Mouse (Mus musculus) liver, embryonic 11.5 days (tissue): Measurements from ENCODE around the gene Got1. TPM values are rescaled to one million over a fixed set of nuclear protein-coding genes. Genes with fewer than 3 reads are reported as not detected.
A peak's percentile ranks its signal among the peaks of the same experiment; 100 is the strongest.

Source experiments
- ATAC-seq: fragments of 200-750 bp; cut with Nextera tagmentation; replicated peaks from 2 replicates; pipeline ENCODE4 v1.8.0; 2017; ENCODE audit warnings: moderate number of reproducible peaks, mild to moderate bottlenecking, moderate TSS enrichment, moderate library complexity; ENCODE audit not compliant: low FRiP score
- DNase-seq: peaks from one replicate; pipeline ENCODE4 v3.0.0-alpha.2; 2017; ENCODE audit warnings: low spot score
- H3K27ac ChIP-seq: fragments of 300-500 bp; sonication (generic); 2 replicates; pipeline ENCODE4 v1.5.1; 2014; ENCODE audit warnings: mild to moderate bottlenecking, low read depth, low read length, control low read depth
- H3K27me3 ChIP-seq: fragments of 300-500 bp; sonication (generic); replicated peaks from 2 replicates; pipeline ENCODE4 v1.6.1; 2014; ENCODE audit warnings: low read length, mixed read lengths; ENCODE audit not compliant: control insufficient read depth, insufficient read depth
- H3K36me3 ChIP-seq: fragments of 300-500 bp; sonication (generic); 2 replicates; pipeline ENCODE4 v1.6.1; 2014; ENCODE audit warnings: mild to moderate bottlenecking, low read length, moderate library complexity, mixed read lengths; ENCODE audit not compliant: control insufficient read depth, insufficient read depth
- H3K4me1 ChIP-seq: fragments of 300-500 bp; sonication (generic); replicated peaks from 2 replicates; pipeline ENCODE4 v1.6.1; 2014; ENCODE audit warnings: low read length, mixed read lengths; ENCODE audit not compliant: control insufficient read depth, insufficient read depth
- H3K4me2 ChIP-seq: fragments of 300-500 bp; sonication (generic); 2 replicates; pipeline ENCODE4 v1.6.1; 2014; ENCODE audit warnings: mild to moderate bottlenecking, control low read depth, moderate library complexity
- H3K4me3 ChIP-seq: fragments of 300-500 bp; sonication (generic); 2 replicates; pipeline ENCODE4 v1.5.1; 2014; ENCODE audit warnings: low read depth, low read length, control low read depth
- H3K9ac ChIP-seq: fragments of 300-500 bp; sonication (generic); 2 replicates; pipeline ENCODE4 v1.6.1; 2014; ENCODE audit warnings: low read depth, low read length, control low read depth
- H3K9me3 ChIP-seq: fragments of 300-500 bp; sonication (generic); 2 replicates; pipeline ENCODE4 v1.6.1; 2016; ENCODE audit warnings: low read length, inconsistent platforms, mixed read lengths; ENCODE audit not compliant: control insufficient read depth
- WGBS: fragments of 180-500 bp; shearing (Covaris S2); extraction: QIAGEN DNeasy Blood & Tissue Kit; methylation state at CpG from one replicate; pipeline ENCODE4 v1.1.7; 2014; 5-methylcytosine and 5-hydroxymethylcytosine counted together
- polyA plus RNA-seq: library from polyadenylated mRNA; unstranded; fragments of >200 nt; fragmentation: Nextera tagmentation; extraction: Ambion mirVana; gene quantifications from 2 replicates; pipeline ENCODE4 v1.2.1, GENCODE M21; 2014

Got1 gene
- 33.7 and 37.2 TPM in 2 replicates for polyA plus RNA-seq

DNA sequence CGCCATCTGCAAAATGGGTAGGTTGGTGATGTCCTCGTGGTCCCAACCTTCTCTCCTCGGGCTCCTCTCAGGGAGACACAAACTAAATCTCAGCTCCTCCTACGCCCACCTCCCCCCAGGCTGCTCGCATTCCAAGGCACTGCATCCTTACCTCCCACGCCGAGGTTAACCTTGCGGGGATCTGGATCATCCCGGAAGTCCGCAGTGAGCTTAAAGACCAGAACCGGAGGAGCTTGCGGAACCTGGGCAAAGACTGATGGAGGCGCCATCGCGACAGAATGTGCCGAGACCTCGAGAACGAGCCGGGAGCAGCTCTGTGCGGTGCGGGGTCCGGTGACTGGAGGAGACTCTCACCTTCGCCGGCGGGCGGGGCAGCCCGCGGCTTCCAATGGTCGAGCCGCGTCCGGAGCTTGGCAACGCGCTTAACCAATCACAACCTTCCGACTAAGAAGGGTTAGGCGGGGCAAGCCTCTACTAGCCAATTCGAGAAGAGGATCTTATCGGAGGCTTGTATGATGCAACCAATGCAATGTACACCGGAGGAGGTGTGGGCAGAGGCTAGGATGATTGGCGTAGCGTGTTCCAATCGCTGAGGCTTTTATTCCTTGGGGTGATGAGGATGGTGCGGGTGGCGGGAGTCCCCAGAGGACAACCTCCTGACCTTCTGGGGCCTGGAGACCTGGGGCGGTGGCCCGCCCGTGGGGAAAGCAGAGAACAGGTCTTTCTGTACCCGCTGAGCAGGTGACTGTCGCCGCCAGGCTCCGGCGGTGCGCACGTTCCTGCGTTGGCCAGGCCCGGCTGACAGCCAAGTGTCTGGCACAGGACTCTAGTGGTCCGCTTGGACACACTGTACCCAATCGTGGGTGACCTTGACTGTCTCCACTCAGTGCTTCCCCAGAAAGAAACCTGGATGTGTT, at the start of gene Got1:
Got1 (minus strand) TSS at position 419 of the 917 bp plus-strand sequence.
- no peaks in the 10 kb centered on the region for H3K9me3 ChIP-seq
- no peaks in the 10 kb centered on the region for H3K27me3 ChIP-seq
- no peaks in the 10 kb centered on the region for H3K36me3 ChIP-seq
- ATAC-seq: peak; percentile 99
- H3K4me2 ChIP-seq: peak within 1 kb of the TSS; percentile 88
- H3K4me1 ChIP-seq: peaks cover 27% of the 10 kb centered on the region
- peak within 1 kb of the TSS; percentile 81 for H3K9ac ChIP-seq
- H3K4me3 ChIP-seq: peak within 1 kb of the TSS; percentile 74
- H3K27ac ChIP-seq: 0 out of 2 replicates have a peak within 1 kb of the TSS, but pooled peaks have one; percentile 33
- peak; percentile 88 for DNase-seq
- under 1% methylated on average over 58 of the region's 58 CpGs for WGBS

GRCm38 (mm10) chr19:43570831-43571790, 46.7 kb upstream of the Got1 start:
- H3K9me3 ChIP-seq: no peaks in the 10 kb centered on the region
- H3K4me2 ChIP-seq: peak overlapping the region; percentile 75
- no peak overlapping the region for H3K27ac ChIP-seq
- 14% methylated on average over 32 of the region's 32 CpGs for WGBS
- ATAC-seq (0 out of 2 replicates have a peak, but pooled peaks have one; percentile 43), DNase-seq (peak; percentile 58)
- peaks cover 60% of the 10 kb centered on the region for H3K27me3 ChIP-seq
- H3K9ac ChIP-seq: no peak overlapping the region
- H3K36me3 ChIP-seq: no peaks in the 10 kb centered on the region
- H3K4me1 ChIP-seq: no peaks in the 10 kb centered on the region
- peak overlapping the region; percentile 32 for H3K4me3 ChIP-seq

DNA sequence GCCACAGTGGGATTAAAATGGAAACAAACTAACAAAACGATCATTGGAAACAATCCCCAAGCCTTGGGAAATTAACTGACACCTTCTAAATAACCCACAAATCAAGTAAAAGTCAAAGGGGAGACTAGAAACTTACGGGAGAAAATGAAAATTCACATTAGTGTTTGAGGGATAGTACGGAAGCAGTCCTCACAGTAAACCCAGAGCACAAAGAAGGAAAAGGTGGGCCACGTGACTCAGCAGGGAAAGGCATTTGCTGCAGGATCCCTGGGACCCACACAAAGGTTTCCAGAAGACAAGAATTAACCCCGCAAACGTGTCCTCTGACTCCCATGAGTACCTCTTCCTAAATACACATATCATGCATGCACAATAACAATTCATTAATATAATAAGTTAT, 44.7 kb upstream of the Got1 start:
- Histone ChIP-seq H3K27me3 (peaks cover 51% of the 10 kb centered on the region), H3K36me3 (no peaks in the 10 kb centered on the region), H3K4me3 (no peak overlapping the region), H3K4me2 (no peak overlapping the region), H3K9ac (no peak overlapping the region), H3K27ac (no peak overlapping the region), H3K4me1 (no peaks in the 10 kb centered on the region), H3K9me3 (no peaks in the 10 kb centered on the region)
- 64% methylated on average over 6 of the region's 6 CpGs for WGBS
- no peak for ATAC-seq
- DNase-seq: no peak

GRCm38 (mm10) chr19:43568298-43568697, 43.9 kb upstream of the Got1 start:
- no peak for ATAC-seq
- no peak overlapping the region for H3K9ac ChIP-seq
- H3K4me1 ChIP-seq: no peaks in the 10 kb centered on the region
- WGBS: 39% methylated on average over 9 of the region's 9 CpGs
- H3K9me3 ChIP-seq: no peaks in the 10 kb centered on the region
- peaks cover 45% of the 10 kb centered on the region for H3K27me3 ChIP-seq
- no peak overlapping the region for H3K4me2 ChIP-seq
- H3K36me3 ChIP-seq: no peaks in the 10 kb centered on the region
- DNase-seq: no peak
- H3K27ac ChIP-seq: no peak overlapping the region
- no peak overlapping the region for H3K4me3 ChIP-seq

- DNase-seq (no peak), ATAC-seq (no peak)
- no peaks in the 10 kb centered on the region for H3K9me3 ChIP-seq
Measured at GRCm38 (mm10) chr19:43563166-43563565, 38.8 kb upstream of the Got1 start.

GRCm38 (mm10) chr19:43561841-43562240, 37.4 kb upstream of the Got1 start:
- no peak for ATAC-seq
- no peaks in the 10 kb centered on the region for H3K36me3 ChIP-seq
- no peak overlapping the region for H3K4me2 ChIP-seq
- H3K27me3 ChIP-seq: 0 out of 2 replicates have a peak, but pooled peaks cover 4% of the 10 kb centered on the region
- no peak for DNase-seq
- H3K27ac ChIP-seq: no peak overlapping the region
- 80% methylated on average over 4 of the region's 4 CpGs for WGBS
- no peaks in the 10 kb centered on the region for H3K4me1 ChIP-seq
- no peak overlapping the region for H3K4me3 ChIP-seq
- no peak overlapping the region for H3K9ac ChIP-seq
- no peaks in the 10 kb centered on the region for H3K9me3 ChIP-seq

More at GRCm38 (mm10) chr19:43563166-43563565, 38.8 kb upstream of the Got1 start:
- Histone ChIP-seq H3K27me3 (peaks cover 11% of the 10 kb centered on the region; the same call in 1 of the 2 replicates), H3K4me3 (no peak overlapping the region), H3K9ac (no peak overlapping the region), H3K36me3 (no peaks in the 10 kb centered on the region), H3K4me1 (no peaks in the 10 kb centered on the region), H3K4me2 (no peak overlapping the region), H3K27ac (no peak overlapping the region)
- 78% methylated on average over 5 of the region's 5 CpGs for WGBS

DNA sequence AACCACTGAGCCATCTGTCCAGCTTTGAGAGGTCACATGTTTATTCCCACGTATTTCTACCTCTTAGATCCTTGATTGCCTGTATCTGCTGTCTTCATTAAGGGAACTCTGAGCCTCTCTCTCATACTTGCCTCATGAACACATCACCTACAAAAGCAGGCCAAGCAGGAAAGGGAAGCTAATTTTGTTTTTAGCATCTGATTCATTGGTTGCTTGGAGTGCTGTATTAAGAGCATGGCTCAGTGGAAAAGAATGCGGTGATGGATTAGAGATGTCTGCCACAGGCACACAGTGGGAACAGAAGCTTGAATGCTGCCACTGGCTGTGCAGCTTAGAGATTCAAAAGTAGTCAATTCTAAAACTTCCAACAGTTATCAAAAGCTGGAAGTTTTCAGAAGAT, 35.8 kb upstream of the Got1 start:
- Histone ChIP-seq H3K9me3 (no peaks in the 10 kb centered on the region), H3K27me3 (no peaks in the 10 kb centered on the region), H3K27ac (no peak overlapping the region), H3K9ac (no peak overlapping the region), H3K4me2 (no peak overlapping the region), H3K36me3 (no peaks in the 10 kb centered on the region), H3K4me1 (no peaks in the 10 kb centered on the region), H3K4me3 (no peak overlapping the region)
- DNase-seq: no peak
- 72% methylated on average over 2 of the region's 2 CpGs for WGBS
- ATAC-seq: no peak

GRCm38 (mm10) chr19:43551493-43551890, 27.1 kb upstream of the Got1 start:
- DNase-seq (no peak), ATAC-seq (no peak)
- Histone ChIP-seq H3K27me3 (peaks cover 3% of the 10 kb centered on the region), H3K36me3 (no peaks in the 10 kb centered on the region), H3K4me2 (no peak overlapping the region), H3K4me3 (no peak overlapping the region), H3K27ac (no peak overlapping the region), H3K4me1 (no peaks in the 10 kb centered on the region), H3K9me3 (no peaks in the 10 kb centered on the region), H3K9ac (no peak overlapping the region)
- 66% methylated on average over 6 of the region's 6 CpGs for WGBS
